Mouse (Mus musculus): ENCODE measurements around the gene Rps11. TPM values are rescaled to one million over a fixed set of nuclear protein-coding genes. Genes with fewer than 3 reads are reported as not detected.

Gene Rps11
- polyA plus RNA-seq, 1 experiment from 2014 or later: 1,759 TPM

- no peak for ATAC-seq (ENCODE audit: insufficient number of reproducible peaks, low FRiP score, low TSS enrichment, low read depth)
- Histone ChIP-seq H3K27me3 (ENCODE audit: control insufficient read depth, insufficient read depth, low read length) (no peaks in the 10 kb centered on the region), H3K4me1 (ENCODE audit: control insufficient read depth, insufficient read depth, low read length) (peaks cover 16% of the 10 kb centered on the region), H3K27ac (replicated peaks; ENCODE audit: low read depth, low read length) (no peak overlapping the region), H3K36me3 (ENCODE audit: control insufficient read depth, insufficient read depth, low read length) (no peaks in the 10 kb centered on the region), H3K4me3 (ENCODE audit: low read depth, low read length) (no peak overlapping the region), H3K9ac (ENCODE audit: low read length) (no peak overlapping the region), H3K4me2 (ENCODE audit: low read depth, severe bottlenecking) (no peak overlapping the region), H3K9me3 (ENCODE audit: control insufficient read depth, low read length) (no peaks in the 10 kb centered on the region)
- no peak for DNase-seq (ENCODE audit: low spot score)
- WGBS: 47% methylated on average over 6 of the region's 6 CpGs
Observed at GRCm38 (mm10) chr7:45106441-45106840, 17.8 kb downstream of the Rps11 start.

- WGBS: 72% methylated on average over 8 of the region's 8 CpGs
- no peaks in the 10 kb centered on the region for H3K9me3 ChIP-seq (ENCODE audit: control insufficient read depth, low read length)
- no peak overlapping the region for H3K27ac ChIP-seq (replicated peaks; ENCODE audit: low read depth, low read length)
- H3K9ac ChIP-seq (ENCODE audit: low read length): no peak overlapping the region
- H3K4me1 ChIP-seq (ENCODE audit: control insufficient read depth, insufficient read depth, low read length): peaks cover 16% of the 10 kb centered on the region
- no peak overlapping the region for H3K4me2 ChIP-seq (ENCODE audit: low read depth, severe bottlenecking)
- ATAC-seq (ENCODE audit: insufficient number of reproducible peaks, low FRiP score, low TSS enrichment, low read depth): no peak
- H3K36me3 ChIP-seq (ENCODE audit: control insufficient read depth, insufficient read depth, low read length): no peaks in the 10 kb centered on the region
- no peaks in the 10 kb centered on the region for H3K27me3 ChIP-seq (ENCODE audit: control insufficient read depth, insufficient read depth, low read length)
- no peak overlapping the region for H3K4me3 ChIP-seq (ENCODE audit: low read depth, low read length)
- DNase-seq (ENCODE audit: low spot score): no peak
Observed at GRCm38 (mm10) chr7:45105491-45105890, 18.7 kb downstream of the Rps11 start.

GRCm38 (mm10) chr7:45104941-45105340 is 19.3 kb downstream of the Rps11 start:
- WGBS: 81% methylated on average over 5 of the region's 5 CpGs
- no peaks in the 10 kb centered on the region for H3K27me3 ChIP-seq (ENCODE audit: control insufficient read depth, insufficient read depth, low read length)
- no peaks in the 10 kb centered on the region for H3K36me3 ChIP-seq (ENCODE audit: control insufficient read depth, insufficient read depth, low read length)
- H3K4me1 ChIP-seq (ENCODE audit: control insufficient read depth, insufficient read depth, low read length): peaks cover 16% of the 10 kb centered on the region
- ATAC-seq (ENCODE audit: insufficient number of reproducible peaks, low FRiP score, low TSS enrichment, low read depth) (no peak), DNase-seq (ENCODE audit: low spot score) (no peak)
- no peak overlapping the region for H3K27ac ChIP-seq (replicated peaks; ENCODE audit: low read depth, low read length)
- H3K4me2 ChIP-seq (ENCODE audit: low read depth, severe bottlenecking): no peak overlapping the region
- no peak overlapping the region for H3K9ac ChIP-seq (ENCODE audit: low read length)
- H3K9me3 ChIP-seq (ENCODE audit: control insufficient read depth, low read length): no peaks in the 10 kb centered on the region
- no peak overlapping the region for H3K4me3 ChIP-seq (ENCODE audit: low read depth, low read length)

GRCm38 (mm10) chr7:45103652-45104180 is 20.5 kb downstream of the Rps11 start, which contains the start of gene Fcgrt:
TSS of gene Fcgrt (minus strand) at chr7:45103851.
- WGBS: 47% methylated on average over 7 of the region's 7 CpGs

DNA sequence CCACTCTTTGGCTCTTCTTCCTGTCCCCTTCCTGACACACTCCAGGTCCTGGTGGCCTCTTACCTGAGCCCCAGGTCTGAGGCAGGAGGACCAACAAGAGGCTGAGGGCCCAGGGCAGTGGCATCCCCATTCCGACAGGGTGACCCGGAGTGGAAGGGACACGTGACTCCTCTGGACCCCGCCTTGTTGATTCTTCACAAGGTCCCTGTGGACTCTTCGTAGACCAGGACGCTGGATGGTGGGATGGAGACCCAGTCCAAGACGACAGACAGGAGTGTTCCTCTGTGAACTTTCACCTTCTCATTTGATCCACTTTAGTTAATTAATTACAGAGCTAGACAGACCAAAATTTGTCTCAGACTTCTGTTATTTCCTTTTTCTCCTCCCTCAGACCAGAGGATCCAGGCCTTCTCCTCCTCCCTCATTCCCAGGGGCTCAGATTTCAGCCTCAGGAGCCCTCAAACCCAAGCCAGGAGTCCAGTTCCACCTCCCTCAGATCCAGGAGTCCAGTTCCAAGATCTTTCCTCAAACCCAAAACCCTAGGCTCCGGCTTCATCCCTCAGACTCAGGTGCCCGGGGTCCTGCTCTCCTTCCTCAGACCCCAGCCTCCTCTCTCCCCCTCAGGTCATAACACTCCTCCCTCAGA is 21.2 kb downstream of the Rps11 start:
- ATAC-seq (ENCODE audit: insufficient number of reproducible peaks, low FRiP score, low TSS enrichment, low read depth) (no peak), DNase-seq (ENCODE audit: low spot score) (no peak)
- Histone ChIP-seq H3K4me1 (ENCODE audit: control insufficient read depth, insufficient read depth, low read length) (peaks cover 16% of the 10 kb centered on the region), H3K9me3 (ENCODE audit: control insufficient read depth, low read length) (no peaks in the 10 kb centered on the region), H3K27ac (replicated peaks; ENCODE audit: low read depth, low read length) (peak overlapping the region; percentile 43; the same call in 1 of the 2 replicates), H3K27me3 (ENCODE audit: control insufficient read depth, insufficient read depth, low read length) (no peaks in the 10 kb centered on the region), H3K9ac (ENCODE audit: low read length) (peak overlapping the region; percentile 28; the same call in 1 of the 2 replicates), H3K4me2 (ENCODE audit: low read depth, severe bottlenecking) (no peak overlapping the region), H3K36me3 (ENCODE audit: control insufficient read depth, insufficient read depth, low read length) (no peaks in the 10 kb centered on the region), H3K4me3 (ENCODE audit: low read depth, low read length) (no peak overlapping the region)
- 78% methylated on average over 9 of the region's 9 CpGs for WGBS

More at GRCm38 (mm10) chr7:45103652-45104180, 20.5 kb downstream of the Rps11 start, which contains the start of gene Fcgrt:
- H3K27ac ChIP-seq (replicated peaks; ENCODE audit: low read depth, low read length): peak within 1 kb of the TSS; percentile 52; the same call in 1 of the 2 replicates
- H3K4me1 ChIP-seq (ENCODE audit: control insufficient read depth, insufficient read depth, low read length): peaks cover 16% of the 10 kb centered on the region
- ATAC-seq (ENCODE audit: insufficient number of reproducible peaks, low FRiP score, low TSS enrichment, low read depth) (no peak), DNase-seq (ENCODE audit: low spot score) (no peak)
- no peaks in the 10 kb centered on the region for H3K9me3 ChIP-seq (ENCODE audit: control insufficient read depth, low read length)
- H3K9ac ChIP-seq (ENCODE audit: low read length): peak within 1 kb of the TSS; percentile 28; the same call in 1 of the 2 replicates
- H3K27me3 ChIP-seq (ENCODE audit: control insufficient read depth, insufficient read depth, low read length): no peaks in the 10 kb centered on the region
- no peak within 1 kb of the TSS for H3K4me3 ChIP-seq (ENCODE audit: low read depth, low read length)
- no peaks in the 10 kb centered on the region for H3K36me3 ChIP-seq (ENCODE audit: control insufficient read depth, insufficient read depth, low read length)
- H3K4me2 ChIP-seq (ENCODE audit: low read depth, severe bottlenecking): no peak within 1 kb of the TSS

DNA sequence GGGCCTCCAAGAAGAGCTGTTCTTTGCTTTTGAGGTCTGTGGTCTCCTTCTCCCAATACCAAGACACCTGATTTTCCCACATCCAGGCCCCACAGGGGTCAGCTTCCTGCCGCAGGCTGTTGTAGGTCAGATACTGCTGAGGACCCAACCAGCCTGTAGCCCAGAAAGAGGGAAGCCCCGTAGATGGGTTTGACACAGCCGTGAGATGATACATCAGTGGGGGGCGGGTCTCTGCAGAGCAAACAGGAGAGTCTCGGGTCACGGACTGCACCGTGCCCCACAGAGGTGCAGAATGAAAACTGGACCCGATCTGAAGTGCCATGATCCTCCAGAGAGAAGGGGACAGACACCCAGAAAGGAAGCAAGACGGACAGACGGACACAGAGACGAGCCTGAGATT is 21.8 kb downstream of the Rps11 start:
- no peak overlapping the region for H3K27ac ChIP-seq (replicated peaks; ENCODE audit: low read depth, low read length)
- WGBS: 90% methylated on average over 11 of the region's 11 CpGs

GRCm38 (mm10) chr7:45100046-45100445 is 24.2 kb downstream of the Rps11 start:
- WGBS: 83% methylated on average over 6 of the region's 6 CpGs
- Histone ChIP-seq H3K9ac (ENCODE audit: low read length) (no peak overlapping the region), H3K9me3 (ENCODE audit: control insufficient read depth, low read length) (no peaks in the 10 kb centered on the region)

More for the DNA sequence above, 21.8 kb downstream of the Rps11 start:
- Histone ChIP-seq H3K9ac (ENCODE audit: low read length) (no peak overlapping the region), H3K36me3 (ENCODE audit: control insufficient read depth, insufficient read depth, low read length) (no peaks in the 10 kb centered on the region), H3K4me3 (ENCODE audit: low read depth, low read length) (no peak overlapping the region), H3K4me1 (ENCODE audit: control insufficient read depth, insufficient read depth, low read length) (peaks cover 16% of the 10 kb centered on the region), H3K4me2 (ENCODE audit: low read depth, severe bottlenecking) (no peak overlapping the region), H3K27me3 (ENCODE audit: control insufficient read depth, insufficient read depth, low read length) (no peaks in the 10 kb centered on the region), H3K9me3 (ENCODE audit: control insufficient read depth, low read length) (no peaks in the 10 kb centered on the region)
- DNase-seq (ENCODE audit: low spot score) (no peak), ATAC-seq (ENCODE audit: insufficient number of reproducible peaks, low FRiP score, low TSS enrichment, low read depth) (no peak)

GRCm38 (mm10) chr7:45098541-45099240 is 25.5 kb downstream of the Rps11 start:
- ATAC-seq (ENCODE audit: insufficient number of reproducible peaks, low FRiP score, low TSS enrichment, low read depth): no peak
- WGBS: 89% methylated on average over 8 of the region's 8 CpGs
- Histone ChIP-seq H3K4me2 (ENCODE audit: low read depth, severe bottlenecking) (no peak overlapping the region), H3K9ac (ENCODE audit: low read length) (no peak overlapping the region), H3K4me1 (ENCODE audit: control insufficient read depth, insufficient read depth, low read length) (peaks cover 16% of the 10 kb centered on the region), H3K36me3 (ENCODE audit: control insufficient read depth, insufficient read depth, low read length) (no peaks in the 10 kb centered on the region), H3K9me3 (ENCODE audit: control insufficient read depth, low read length) (no peaks in the 10 kb centered on the region), H3K27me3 (ENCODE audit: control insufficient read depth, insufficient read depth, low read length) (no peaks in the 10 kb centered on the region), H3K27ac (replicated peaks; ENCODE audit: low read depth, low read length) (no peak overlapping the region), H3K4me3 (ENCODE audit: low read depth, low read length) (no peak overlapping the region)
- DNase-seq (ENCODE audit: low spot score): no peak

More at GRCm38 (mm10) chr7:45100046-45100445, 24.2 kb downstream of the Rps11 start:
- DNase-seq (ENCODE audit: low spot score): no peak
- H3K27me3 ChIP-seq (ENCODE audit: control insufficient read depth, insufficient read depth, low read length): no peaks in the 10 kb centered on the region
- no peak overlapping the region for H3K4me2 ChIP-seq (ENCODE audit: low read depth, severe bottlenecking)
- no peaks in the 10 kb centered on the region for H3K36me3 ChIP-seq (ENCODE audit: control insufficient read depth, insufficient read depth, low read length)
- no peak for ATAC-seq (ENCODE audit: insufficient number of reproducible peaks, low FRiP score, low TSS enrichment, low read depth)
- H3K4me3 ChIP-seq (ENCODE audit: low read depth, low read length): no peak overlapping the region
- H3K4me1 ChIP-seq (ENCODE audit: control insufficient read depth, insufficient read depth, low read length): peaks cover 16% of the 10 kb centered on the region
- H3K27ac ChIP-seq (replicated peaks; ENCODE audit: low read depth, low read length): no peak overlapping the region
